In genomic region chr11:22695237-22695636, GRCm38 (mm10) we compare ENCODE assay signal across 21 mouse cellular contexts.
DNase-seq lines count a peak whose midpoint lies in the region; ATAC-seq and TF ChIP-seq lines count a peak whose summit lies in the region.
"Had no signal": no experiment of that assay in that cellular context is flagged by ENCODE, and none has a peak within 500 bp of the region (broad histone marks: within the 10 kb centered on the region; RNA-seq: fewer than 3 reads in every experiment).

No protein-coding gene starts in this region.

- 76% methylated on average over 1 of the region's 1 CpGs for WGBS in heart, embryonic 10.5 days
- 92% methylated on average over 1 of the region's 1 CpGs for WGBS in heart, postnatal 0 days

- no peak overlapping the region for H3K27ac ChIP-seq in heart, embryonic 10.5 days
- H3K27ac ChIP-seq in heart, postnatal 0 days (ENCODE audit: low read depth) = peak overlapping the region; percentile 11; the same call in 1 of the 2 replicates
- H3K27ac ChIP-seq: embryonic facial prominence, embryonic 12.5 days; forebrain, embryonic 12.5 days; heart, embryonic 13.5 days; hindbrain, embryonic 12.5 days had no signal

- no peak for TF ChIP-seq EP300 in heart, postnatal 0 days (IDR thresholded peaks at IDR 0.05; ENCODE audit: low read depth)

- intact Hi-C loops in heart, postnatal 14 days (cut with DNase I) = no loop called here

- peak; percentile 87 for DNase-seq in heart, adult 11 months
- no peak for DNase-seq in heart, embryonic 10.5 days (ENCODE audit: low spot score)
- DNase-seq in heart, postnatal 0 days (ENCODE audit: low spot score) = no peak
- DNase-seq in heart, postnatal 14 days = no peak
- DNase-seq in lung, postnatal 25 days (ENCODE audit: low spot score) = peak; percentile 5
- DNase-seq in lung, adult 18-20 months = no peak
- DNase-seq: cerebellum, adult 2 months; cerebellum, postnatal 10 days; gastrocnemius, postnatal 14 days; heart, postnatal 4 days; kidney, adult 11 months had no signal

- TF ChIP-seq CTCF in heart, postnatal 0 days (IDR thresholded peaks at IDR 0.05; ENCODE audit: low read depth) = no peak

- H3K36me3 ChIP-seq in heart, embryonic 10.5 days = no peaks in the 10 kb centered on the region
- H3K36me3 ChIP-seq in heart, postnatal 0 days (replicated peaks; ENCODE audit: control insufficient read depth, insufficient read depth, low read length) = no peaks in the 10 kb centered on the region
- H3K36me3 ChIP-seq: embryonic facial prominence, embryonic 12.5 days; forebrain, embryonic 12.5 days; heart, embryonic 13.5 days; hindbrain, embryonic 12.5 days had no signal

- no peaks in the 10 kb centered on the region for H3K27me3 ChIP-seq in heart, embryonic 10.5 days (ENCODE audit: insufficient read depth, poor library complexity, severe bottlenecking)
- H3K27me3 ChIP-seq in heart, postnatal 0 days (ENCODE audit: control insufficient read depth, insufficient read depth, low read length) = no peaks in the 10 kb centered on the region
- H3K27me3 ChIP-seq: CH12.LX; embryonic facial prominence, embryonic 12.5 days; forebrain, embryonic 12.5 days; heart, embryonic 13.5 days; hindbrain, embryonic 12.5 days; Patski had no signal

- no peak for ATAC-seq in heart, postnatal 0 days (ENCODE audit: insufficient read depth, low read depth)
- no peak for ATAC-seq in inflammation-experienced regulatory T-cells, adult 6 months
- ATAC-seq: activated CD4-positive, CD25-positive, alpha-beta regulatory T cell, adult 4 months; forebrain, embryonic 16.5 days; hindbrain, embryonic 16.5 days; Patski had no signal

- peaks cover 15% of the 10 kb centered on the region for H3K4me1 ChIP-seq in heart, embryonic 10.5 days
- H3K4me1 ChIP-seq in heart, postnatal 0 days (ENCODE audit: control insufficient read depth, insufficient read depth) = peaks cover 6% of the 10 kb centered on the region; the same call in 1 of the 2 replicates
- H3K4me1 ChIP-seq: hindbrain, embryonic 12.5 days had no signal

- no peak overlapping the region for H3K4me3 ChIP-seq in heart, embryonic 10.5 days
- no peak overlapping the region for H3K4me3 ChIP-seq in heart, postnatal 0 days (ENCODE audit: low read depth, low read length)
- H3K4me3 ChIP-seq: embryonic facial prominence, embryonic 12.5 days; forebrain, embryonic 12.5 days; heart, embryonic 13.5 days; hindbrain, embryonic 12.5 days had no signal

- no peak overlapping the region for H3K4me2 ChIP-seq in heart, postnatal 0 days (ENCODE audit: low read depth, low read length)
- H3K4me2 ChIP-seq: embryonic facial prominence, embryonic 12.5 days; forebrain, embryonic 12.5 days; heart, embryonic 13.5 days; hindbrain, embryonic 12.5 days had no signal

- H3K9ac ChIP-seq in heart, postnatal 0 days (replicated peaks; ENCODE audit: low read depth, low read length) = no peak overlapping the region
- H3K9ac ChIP-seq: embryonic facial prominence, embryonic 12.5 days; forebrain, embryonic 12.5 days; heart, embryonic 13.5 days; hindbrain, embryonic 12.5 days had no signal

- no peaks in the 10 kb centered on the region for H3K9me3 ChIP-seq in heart, embryonic 10.5 days
- H3K9me3 ChIP-seq in heart, postnatal 0 days (replicated peaks; ENCODE audit: control insufficient read depth, low read length) = no peaks in the 10 kb centered on the region
- H3K9me3 ChIP-seq: embryonic facial prominence, embryonic 12.5 days; forebrain, embryonic 12.5 days; heart, embryonic 13.5 days; hindbrain, embryonic 12.5 days had no signal

Comparison
In these comparisons a context has a peak if more than half of its experiments do, and no peak if none do; other contexts are left out.
1. DNase-seq: peak in heart, adult 11 months (single experiment) and lung, postnatal 25 days (single experiment); none in heart, embryonic 10.5 days (single experiment), heart, postnatal 0 days (single experiment), heart, postnatal 14 days (0 of 2) and lung, adult 18-20 months (0 of 2).